Mouse (Mus musculus): ENCODE measurements around the gene Myo6.

DNA sequence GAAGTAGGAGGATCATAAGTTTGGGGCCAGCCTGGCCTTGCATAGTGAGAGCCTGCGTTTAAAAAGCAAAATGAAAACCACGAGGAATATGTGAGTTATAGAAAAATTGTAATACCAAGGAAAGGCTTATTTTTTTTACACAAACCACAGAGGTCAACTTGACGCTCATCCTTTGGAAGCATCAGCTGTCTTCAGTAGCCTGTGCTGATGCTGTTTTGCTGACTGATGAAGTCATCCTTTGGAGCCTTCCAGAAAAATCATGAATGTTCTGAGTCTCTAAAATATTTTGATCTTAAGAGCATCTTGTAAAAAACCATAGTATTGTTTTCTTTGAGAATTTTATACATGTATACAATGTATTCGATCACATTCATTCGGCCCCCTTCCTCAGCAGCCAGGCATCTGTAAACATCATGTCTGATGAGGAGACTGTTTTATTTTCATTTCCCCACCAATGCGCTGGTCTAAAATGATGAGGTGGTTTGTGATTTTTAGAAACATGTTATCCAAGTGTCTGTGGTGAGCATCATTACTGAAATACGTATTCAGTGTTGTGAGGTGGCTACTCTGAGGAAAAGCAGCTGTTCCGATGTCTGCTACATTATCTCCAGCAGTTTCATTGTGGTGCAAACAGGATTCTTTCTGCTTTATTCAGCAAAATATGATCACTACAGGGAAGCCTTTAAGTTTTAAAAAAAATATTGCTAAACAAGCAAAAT lies 110.4 kb downstream of the Myo6 start:
- TF ChIP-seq CTCF (conservative IDR thresholded peaks at IDR 0.05; ENCODE audit: low read length) (no peak), POU5F1 (IDR thresholded peaks at IDR 0.05; ENCODE audit: borderline replicate concordance, low read length) (no peak)
